Mouse (Mus musculus) thymus, adult 2 months (tissue): ENCODE data around the gene Ccsap. TPM values are rescaled to one million over a fixed set of nuclear protein-coding genes. Genes with fewer than 3 reads are reported as not detected.

Experiments used
- DNase-seq: peaks from one replicate; pipeline ENCODE4 v3.0.0; 2021
- H3K27ac ChIP-seq: fragments of 200-500 bp; 2 replicates; pipeline ENCODE4 v1.5.1; 2012; ENCODE audit warnings: low read length, control low read depth; ENCODE audit not compliant: control insufficient read depth, insufficient read depth
- H3K27me3 ChIP-seq: fragments of 200-500 bp; 2 replicates; pipeline ENCODE4 v1.6.1; 2012; ENCODE audit warnings: mild to moderate bottlenecking, low read length, moderate library complexity, mixed read lengths; ENCODE audit not compliant: control insufficient read depth, insufficient read depth
- H3K36me3 ChIP-seq: fragments of 200-500 bp; 2 replicates; pipeline ENCODE4 v1.6.1; 2012; ENCODE audit warnings: mild to moderate bottlenecking, low read length, moderate library complexity; ENCODE audit not compliant: control insufficient read depth, insufficient read depth
- H3K4me1 ChIP-seq: fragments of 200-500 bp; replicated peaks from 2 replicates; pipeline ENCODE4 v1.6.1; 2012; ENCODE audit warnings: low read length; ENCODE audit not compliant: control insufficient read depth, insufficient read depth
- H3K4me3 ChIP-seq: fragments of 200-500 bp; 2 replicates; pipeline ENCODE4 v1.5.1; 2012; ENCODE audit warnings: mild to moderate bottlenecking, low read length, control low read depth, moderate library complexity; ENCODE audit not compliant: control insufficient read depth, insufficient read depth
- CTCF ChIP-seq: fragments of 200-500 bp; IDR thresholded peaks from 2 replicates; pipeline ENCODE4 v1.5.1; 2012; ENCODE audit warnings: mild to moderate bottlenecking, control low read depth, low read length, moderate library complexity, borderline replicate concordance; ENCODE audit not compliant: control insufficient read depth, poor library complexity, insufficient read depth; ENCODE audit errors: extremely low read depth
- POLR2A ChIP-seq: fragments of 200-500 bp; IDR thresholded peaks from 2 replicates; pipeline ENCODE4 v1.6.1; 2012; ENCODE audit warnings: mild to moderate bottlenecking, low read length, control low read depth, moderate library complexity; ENCODE audit not compliant: control insufficient read depth, poor library complexity, insufficient read depth; ENCODE audit errors: extremely low read depth
- WGBS: fragments of 180-500 bp; shearing (Covaris S2); methylation state at CpG from one replicate; pipeline ENCODE4 v1.1.7; 2018; 5-methylcytosine and 5-hydroxymethylcytosine counted together
- polyA plus RNA-seq: library from polyadenylated mRNA; depleted of rRNA; stranded (reverse); fragments of >200 nt; gene quantifications from 2 replicates; pipeline ENCODE4 v1.2.3, GENCODE M21; 2012

The Ccsap gene
- polyA plus RNA-seq, 1 experiment, result 7.3 TPM

DNA sequence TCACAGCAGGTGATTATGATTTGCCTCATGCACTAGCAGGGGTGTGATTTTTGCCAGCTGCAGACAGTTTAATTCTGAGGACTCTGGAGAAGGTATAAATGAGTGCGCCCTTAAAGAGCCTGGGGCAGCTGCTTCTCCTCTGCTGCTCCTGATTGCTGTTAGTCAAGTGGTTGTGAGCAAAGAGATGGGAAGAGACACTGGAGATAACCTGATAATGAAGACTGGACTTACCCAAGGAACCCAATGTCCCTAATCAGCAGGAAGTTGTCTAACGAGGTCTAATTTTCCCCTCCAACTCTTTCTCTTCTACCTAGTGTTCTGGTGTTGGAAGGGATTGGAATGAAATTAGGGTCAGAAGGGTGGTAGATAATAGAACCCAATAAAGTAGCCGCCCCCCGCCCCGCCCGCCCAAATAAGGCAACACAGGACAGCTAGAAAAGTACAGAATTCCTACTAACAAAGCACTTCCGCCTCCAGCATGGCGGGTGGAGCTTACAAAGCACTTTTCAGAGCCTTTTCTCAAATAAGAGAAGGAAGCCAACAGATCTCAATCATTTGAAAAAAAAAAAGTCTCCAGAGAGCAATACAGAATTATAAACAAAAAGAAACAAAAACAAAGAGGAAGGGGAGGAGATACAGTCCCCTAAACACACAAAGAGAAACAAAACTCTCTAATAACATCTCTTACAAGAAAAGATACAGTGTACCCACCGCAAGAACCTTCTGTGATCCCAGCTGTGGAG is 5.1 kb downstream of the Ccsap start:
- Histone ChIP-seq H3K4me3 (no peak overlapping the region), H3K27ac (no peak overlapping the region), H3K27me3 (no peaks in the 10 kb centered on the region), H3K4me1 (peaks cover 7% of the 10 kb centered on the region), H3K36me3 (no peaks in the 10 kb centered on the region)
- over 99% methylated on average over 9 of the region's 9 CpGs for WGBS
- no peak for TF ChIP-seq POLR2A
- DNase-seq, result no peak

DNA sequence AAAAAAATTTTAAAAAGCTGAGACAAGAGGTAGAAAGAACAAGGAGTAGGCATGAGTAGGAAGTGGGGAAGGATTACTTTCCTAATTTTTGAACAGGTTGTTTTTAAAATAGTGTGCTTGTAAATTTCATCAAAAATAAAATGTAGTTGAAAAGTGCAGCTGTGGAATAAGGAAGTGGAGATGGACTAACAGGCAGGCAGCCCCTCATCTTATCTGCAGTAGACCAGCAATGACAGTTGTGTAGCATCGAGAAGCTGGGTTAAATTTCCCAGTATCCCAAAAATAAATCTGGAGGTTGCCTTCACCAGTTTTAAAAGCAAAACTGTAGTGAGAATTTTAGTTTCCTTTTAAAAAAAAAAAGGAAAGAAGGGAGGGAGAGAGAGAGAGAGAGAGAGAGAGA is 5.8 kb downstream of the Ccsap start:
- H3K27me3 ChIP-seq, result no peaks in the 10 kb centered on the region
- no peak overlapping the region for H3K27ac ChIP-seq
- no peak for DNase-seq
- WGBS, result 77% methylated on average over 1 of the region's 1 CpGs
- TF ChIP-seq POLR2A, result no peak
- no peak for TF ChIP-seq CTCF
- H3K36me3 ChIP-seq, result no peaks in the 10 kb centered on the region
- H3K4me1 ChIP-seq, result peaks cover 6% of the 10 kb centered on the region
- H3K4me3 ChIP-seq, result no peak overlapping the region

DNA sequence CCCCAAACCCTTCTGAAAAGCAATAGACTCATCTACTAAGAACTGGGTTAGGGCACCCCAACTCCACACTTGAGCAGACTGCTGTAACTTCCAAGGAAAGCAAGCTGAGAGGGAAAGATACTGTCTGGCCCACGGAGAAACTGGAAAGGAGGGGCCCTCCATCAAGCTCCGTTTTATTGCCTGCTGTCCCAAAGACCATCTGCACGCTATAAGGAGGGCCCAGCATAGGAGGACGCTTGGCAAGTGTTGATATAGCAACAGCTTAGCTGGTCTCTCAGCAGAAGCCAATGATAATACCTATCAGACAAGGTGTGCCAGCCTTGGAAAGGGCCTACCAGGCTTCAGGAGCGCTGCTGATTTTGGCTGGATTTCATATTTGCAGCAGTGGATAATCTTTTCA is 8.4 kb downstream of the Ccsap start:
- Histone ChIP-seq H3K36me3 (no peaks in the 10 kb centered on the region), H3K4me1 (no peaks in the 10 kb centered on the region), H3K27me3 (no peaks in the 10 kb centered on the region), H3K27ac (no peak overlapping the region), H3K4me3 (no peak overlapping the region)
- WGBS, result 94% methylated on average over 5 of the region's 5 CpGs
- no peak for DNase-seq
- no peak for TF ChIP-seq POLR2A
- TF ChIP-seq CTCF, result no peak

DNA sequence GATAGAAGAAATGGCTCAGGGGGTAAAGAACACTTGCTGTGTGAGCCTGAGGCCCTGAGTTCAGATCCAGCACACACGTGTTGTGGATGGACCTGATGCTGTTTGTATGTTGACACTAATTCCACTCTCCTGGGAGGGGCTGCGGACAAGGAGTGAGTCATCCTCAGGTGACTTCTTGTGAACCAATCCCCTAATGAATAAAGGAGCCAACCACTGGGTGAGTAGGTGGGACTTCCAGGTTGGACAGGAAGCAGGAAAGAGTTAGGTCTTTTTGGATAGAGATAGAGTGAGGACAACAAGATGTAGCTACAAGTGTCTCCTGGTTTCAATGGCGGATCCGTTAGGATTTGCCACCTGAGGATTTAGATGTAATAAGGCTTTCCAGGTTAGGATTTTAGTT is 10.7 kb downstream of the Ccsap start:
- 95% methylated on average over 4 of the region's 4 CpGs for WGBS
- Histone ChIP-seq H3K27me3 (no peaks in the 10 kb centered on the region), H3K4me1 (peaks cover 4% of the 10 kb centered on the region), H3K4me3 (no peak overlapping the region), H3K36me3 (no peaks in the 10 kb centered on the region), H3K27ac (no peak overlapping the region)
- DNase-seq, result no peak
- no peak for TF ChIP-seq CTCF
- no peak for TF ChIP-seq POLR2A

DNA sequence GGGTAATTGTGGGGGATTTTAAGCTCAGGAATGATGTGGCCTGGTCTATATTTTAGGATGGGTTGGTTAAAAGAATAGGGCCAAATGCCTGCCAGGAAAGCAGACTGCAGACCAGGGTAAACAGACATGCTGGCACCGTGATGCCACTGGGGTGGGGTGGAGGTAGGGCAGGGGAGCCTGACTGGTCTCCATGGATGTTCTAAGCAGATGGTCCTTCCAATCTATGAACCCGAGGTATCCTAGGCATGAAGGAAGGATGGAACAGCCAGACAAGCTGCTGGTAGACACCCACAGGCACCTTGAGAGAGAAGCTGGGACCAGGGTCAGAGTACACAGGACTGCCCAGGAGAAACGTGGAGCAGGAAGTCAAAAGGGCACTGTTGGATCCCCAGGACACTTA is 12.5 kb downstream of the Ccsap start:
- no peaks in the 10 kb centered on the region for H3K27me3 ChIP-seq
- no peak overlapping the region for H3K4me3 ChIP-seq
- no peak overlapping the region for H3K27ac ChIP-seq
- peaks cover 4% of the 10 kb centered on the region for H3K4me1 ChIP-seq
- 91% methylated on average over 3 of the region's 3 CpGs for WGBS
- TF ChIP-seq CTCF, result no peak
- no peak for TF ChIP-seq POLR2A
- no peak for DNase-seq
- H3K36me3 ChIP-seq, result no peaks in the 10 kb centered on the region

DNA sequence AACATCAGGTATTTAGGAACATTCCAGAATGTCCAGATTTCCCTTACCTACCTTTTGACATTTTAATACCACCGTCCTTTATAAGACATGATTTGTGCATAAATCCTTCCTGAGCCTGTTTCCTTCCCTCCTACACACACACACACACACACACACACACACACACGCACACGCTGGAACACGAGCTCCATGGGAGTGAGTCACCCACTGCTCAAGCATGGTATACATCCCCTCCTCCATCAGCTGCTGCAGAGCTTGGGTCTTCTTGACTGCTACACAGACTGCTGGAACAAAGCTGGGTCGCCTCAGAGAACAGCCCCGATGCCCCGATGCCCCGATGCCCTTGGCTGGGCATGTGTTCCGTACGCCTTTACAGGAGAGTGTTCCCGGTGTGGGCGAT is 13.5 kb downstream of the Ccsap start:
- H3K4me1 ChIP-seq, result peaks cover 4% of the 10 kb centered on the region
- DNase-seq, result no peak
- H3K27ac ChIP-seq, result no peak overlapping the region
- no peak overlapping the region for H3K4me3 ChIP-seq
- H3K27me3 ChIP-seq, result no peaks in the 10 kb centered on the region
- WGBS, result 95% methylated on average over 12 of the region's 12 CpGs
- TF ChIP-seq POLR2A (no peak), CTCF (no peak)
- peaks cover 6% of the 10 kb centered on the region for H3K36me3 ChIP-seq

DNA sequence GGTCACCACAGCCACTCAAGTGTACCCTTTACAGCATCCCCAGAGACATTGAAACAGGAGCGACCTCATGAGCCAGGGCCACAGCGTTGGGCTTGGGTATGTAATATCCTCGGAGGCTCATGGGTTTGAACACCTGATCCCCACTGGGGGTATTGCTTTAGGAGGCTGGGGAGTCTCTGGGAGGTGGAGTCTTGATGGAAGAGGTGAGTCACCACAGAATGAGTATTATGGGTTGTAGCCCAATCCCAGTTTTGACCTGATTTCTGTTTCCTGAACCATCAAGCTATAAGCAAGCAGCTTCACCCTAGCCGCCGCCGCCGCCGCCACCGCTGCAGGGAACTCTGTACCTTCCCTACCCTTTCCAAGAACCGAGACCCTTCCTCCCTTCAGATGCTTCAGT is 14.0 kb downstream of the Ccsap start:
- Histone ChIP-seq H3K4me1 (peaks cover 4% of the 10 kb centered on the region), H3K4me3 (no peak overlapping the region), H3K27ac (no peak overlapping the region), H3K27me3 (no peaks in the 10 kb centered on the region), H3K36me3 (peaks cover 6% of the 10 kb centered on the region)
- no peak for DNase-seq
- 96% methylated on average over 10 of the region's 10 CpGs for WGBS
- TF ChIP-seq CTCF (no peak), POLR2A (no peak)
